ENCODE assay signal across 8 mouse cellular contexts in genomic region chr2:126996737-126997136, GRCm38 (mm10). TPM values are rescaled to one million over a fixed set of nuclear protein-coding genes. Genes with fewer than 3 reads are reported as not detected.
DNase-seq lines count a peak whose midpoint lies in the region; ATAC-seq and TF ChIP-seq lines count a peak whose summit lies in the region.

No protein-coding gene starts in this region.

- H3K27me3 ChIP-seq in intestine, embryonic 15.5 days (replicated peaks), result no peaks in the 10 kb centered on the region

- no peak overlapping the region for H3K9ac ChIP-seq in intestine, embryonic 15.5 days

- H3K27ac ChIP-seq in gastrocnemius, adult 2 months, result peak overlapping the region; percentile 86
- no peak overlapping the region for H3K27ac ChIP-seq in intestine, embryonic 15.5 days

- TF ChIP-seq CTCF in gastrocnemius, adult 2 months (IDR thresholded peaks at IDR 0.05), result peak; percentile 100

- no peaks in the 10 kb centered on the region for H3K9me3 ChIP-seq in intestine, embryonic 15.5 days

- WGBS in intestine, embryonic 15.5 days, result 18% methylated on average over 5 of the region's 5 CpGs

- peak; percentile 25 for DNase-seq in urinary bladder, postnatal 25 days (ENCODE audit: low spot score)
- DNase-seq in urinary bladder, postnatal 4 days (ENCODE audit: low spot score in 2 of 2), result no peak
- DNase-seq in cerebellum, adult 11-12 months, result peak; percentile 23
- DNase-seq in gastrocnemius, adult 2 months, result peak; percentile 48
- peak; percentile 65 to 70 for DNase-seq in left cerebral cortex, postnatal 14 days (ENCODE audit: low spot score in 2 of 2)
- DNase-seq in retina, embryonic 14.5 days (ENCODE audit: low spot score), result peak; percentile 78
- DNase-seq in spleen, adult 12 weeks (ENCODE audit: low spot score), result no peak

- H3K36me3 ChIP-seq in intestine, embryonic 15.5 days, result no peaks in the 10 kb centered on the region

- peak overlapping the region; percentile 47 for H3K4me3 ChIP-seq in gastrocnemius, adult 2 months
- no peak overlapping the region for H3K4me3 ChIP-seq in intestine, embryonic 15.5 days (replicated peaks)

- ATAC-seq in intestine, embryonic 15.5 days, result peak; percentile 86

- intact Hi-C loops in gastrocnemius, adult 2 months (cut with DNase I), result loop anchor here (2.0 to 5.0 kb wide), 3 partner anchors 64 to 199 kb away; partner anchors contain the start of gene Sppl2a
- intact Hi-C loops in left cerebral cortex, postnatal 14 days (cut with DNase I), result loop anchor here (2.0 kb wide), 1 partner anchor 64 kb away; the partner anchor contains the start of gene Sppl2a

- H3K4me2 ChIP-seq in intestine, embryonic 15.5 days (replicated peaks), result peak overlapping the region; percentile 36; the same call in 1 of the 2 replicates

- H3K4me1 ChIP-seq in intestine, embryonic 15.5 days (replicated peaks), result no peaks in the 10 kb centered on the region

RNA-seq across cellular contexts. Expression of gene Ap4e1, which starts 11.8 kb away (rescaled TPM):
- total RNA-seq in gastrocnemius, adult 2 months (2021), result 1 to 10 TPM; 8.3 to 9.1 TPM
- polyA plus RNA-seq in intestine, embryonic 15.5 days (2015; fragmentation: Nextera tagmentation; extraction: Ambion mirVana), result 7.7 and 8.0 TPM in 2 replicates
- total RNA-seq in left cerebral cortex, postnatal 14 days (2021), result 10 to 100 TPM; 11.9 to 12.4 TPM

Comparison
In these comparisons a context has a peak if more than half of its experiments do, and no peak if none do; other contexts are left out.
1. DNase-seq: peak in urinary bladder, postnatal 25 days (single experiment), cerebellum, adult 11-12 months (single experiment), gastrocnemius, adult 2 months (single experiment), left cerebral cortex, postnatal 14 days (2 of 2) and retina, embryonic 14.5 days (single experiment); none in urinary bladder, postnatal 4 days (0 of 2) and spleen, adult 12 weeks (single experiment).